Mouse (Mus musculus): Measurements from ENCODE around the gene Aloxe3. TPM values are rescaled to one million over a fixed set of nuclear protein-coding genes. Genes with fewer than 3 reads are reported as not detected.

The Aloxe3 gene
- polyA plus RNA-seq, 1 experiment from 2014 or later = 0.26 TPM

DNA sequence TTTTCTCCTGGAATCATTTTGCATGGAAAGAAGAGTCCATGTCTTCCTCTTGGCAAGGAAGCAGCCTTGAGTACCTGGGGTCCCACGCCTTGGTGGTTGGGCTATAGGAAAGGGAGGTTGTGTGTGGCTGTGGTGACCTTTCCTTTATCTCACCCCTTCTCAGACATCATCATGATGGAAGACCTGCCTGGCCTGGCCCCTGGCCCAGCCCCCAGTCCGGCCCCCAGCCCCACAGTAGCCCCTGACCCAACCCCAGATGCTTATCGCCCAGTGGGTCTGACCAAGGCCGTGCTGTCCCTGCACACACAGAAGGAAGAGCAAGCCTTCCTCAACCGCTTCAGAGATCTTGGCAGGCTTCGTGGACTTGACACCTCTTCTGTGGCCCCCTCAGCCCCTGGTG lies 20.5 kb upstream of the Aloxe3 start:
- H3K4me3 ChIP-seq = peak overlapping the region; percentile 9; the same call in 1 of the 2 replicates
- 89% methylated on average over 6 of the region's 6 CpGs for WGBS
- peaks cover 22% of the 10 kb centered on the region for H3K4me1 ChIP-seq
- H3K27me3 ChIP-seq (ENCODE audit: poor library complexity, severe bottlenecking) = no peaks in the 10 kb centered on the region
- DNase-seq (ENCODE audit: extremely low spot score, low spot score) = no peak
- peaks cover 92% of the 10 kb centered on the region for H3K36me3 ChIP-seq (replicated peaks)
- H3K27ac ChIP-seq = no peak overlapping the region
- no peaks in the 10 kb centered on the region for H3K9me3 ChIP-seq

DNA sequence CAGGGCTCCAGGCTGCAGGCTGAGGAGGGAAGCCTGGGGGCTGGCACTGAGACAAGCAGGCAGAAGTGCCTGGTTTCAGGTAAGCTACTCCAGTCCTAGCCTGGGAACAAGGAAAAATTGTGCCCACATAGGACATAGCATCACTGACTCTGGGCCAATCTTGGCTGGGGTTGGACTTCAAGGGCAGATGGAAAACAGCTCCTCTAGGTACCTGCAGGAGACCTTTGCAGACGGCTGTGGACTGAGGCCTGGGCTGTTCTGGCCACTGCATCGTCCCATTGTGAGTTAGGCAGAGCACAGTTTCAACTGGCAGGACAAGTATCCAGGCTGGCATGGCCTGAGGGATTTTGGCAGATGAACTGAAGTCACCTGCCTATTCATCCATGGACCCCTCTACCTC lies 19.9 kb upstream of the Aloxe3 start:
- peak overlapping the region; percentile 9; the same call in 1 of the 2 replicates for H3K4me3 ChIP-seq
- H3K27me3 ChIP-seq (ENCODE audit: poor library complexity, severe bottlenecking) = no peaks in the 10 kb centered on the region
- peaks cover 89% of the 10 kb centered on the region for H3K36me3 ChIP-seq (replicated peaks)
- no peak for DNase-seq (ENCODE audit: extremely low spot score, low spot score)
- 78% methylated on average over 2 of the region's 2 CpGs for WGBS
- no peaks in the 10 kb centered on the region for H3K9me3 ChIP-seq
- H3K4me1 ChIP-seq = peaks cover 16% of the 10 kb centered on the region
- H3K27ac ChIP-seq = no peak overlapping the region

DNA sequence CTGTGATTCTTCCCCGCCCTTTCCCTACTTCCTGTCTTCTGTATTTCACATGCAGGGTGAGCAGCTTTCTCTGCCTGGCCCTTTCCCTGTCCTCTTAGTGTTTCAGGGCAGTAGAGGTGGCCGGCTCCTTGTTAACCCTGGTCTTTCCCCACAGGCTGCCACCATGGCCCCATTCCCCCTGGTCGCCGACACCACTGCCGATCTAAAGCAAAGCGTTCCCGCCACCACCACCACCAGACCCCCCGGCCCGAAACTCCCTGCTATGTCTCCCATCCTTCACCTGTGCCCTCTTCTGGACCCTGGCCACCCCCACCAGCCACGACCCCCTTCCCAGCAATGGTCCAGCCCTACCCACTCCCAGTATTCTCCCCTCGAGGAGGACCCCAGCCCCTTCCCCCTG lies 19.4 kb upstream of the Aloxe3 start:
- Histone ChIP-seq H3K9me3 (no peaks in the 10 kb centered on the region), H3K4me1 (peaks cover 15% of the 10 kb centered on the region), H3K27me3 (ENCODE audit: poor library complexity, severe bottlenecking) (peaks cover under 1% of the 10 kb centered on the region; the same call in 1 of the 2 replicates), H3K27ac (no peak overlapping the region), H3K36me3 (replicated peaks) (peaks cover 83% of the 10 kb centered on the region), H3K4me3 (no peak overlapping the region)
- DNase-seq (ENCODE audit: extremely low spot score, low spot score) = no peak
- 86% methylated on average over 11 of the region's 11 CpGs for WGBS

DNA sequence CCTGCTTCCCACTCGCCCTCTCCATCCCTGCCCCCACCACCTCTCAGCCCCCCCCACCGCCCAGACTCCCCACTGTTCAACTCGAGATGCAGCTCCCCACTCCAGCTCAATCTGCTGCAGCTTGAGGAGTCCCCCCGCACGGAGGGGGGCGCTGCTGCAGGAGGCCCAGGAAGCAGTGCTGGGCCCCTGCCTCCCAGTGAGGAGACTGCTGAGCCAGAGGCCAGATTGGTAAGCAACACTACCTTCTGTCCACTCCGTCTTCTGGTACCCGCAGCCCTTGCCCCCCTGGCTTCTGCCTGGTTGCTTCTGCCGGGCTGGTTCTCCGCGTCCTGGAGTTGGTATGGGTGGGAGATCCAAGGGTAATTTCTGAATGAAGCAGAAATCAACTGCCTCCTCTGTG lies 18.9 kb upstream of the Aloxe3 start:
- Histone ChIP-seq H3K4me1 (peaks cover 21% of the 10 kb centered on the region), H3K4me3 (no peak overlapping the region), H3K27me3 (ENCODE audit: poor library complexity, severe bottlenecking) (peaks cover 6% of the 10 kb centered on the region), H3K9me3 (no peaks in the 10 kb centered on the region), H3K27ac (no peak overlapping the region), H3K36me3 (replicated peaks) (peaks cover 78% of the 10 kb centered on the region)
- WGBS = 86% methylated on average over 11 of the region's 11 CpGs
- DNase-seq (ENCODE audit: extremely low spot score, low spot score) = no peak

DNA sequence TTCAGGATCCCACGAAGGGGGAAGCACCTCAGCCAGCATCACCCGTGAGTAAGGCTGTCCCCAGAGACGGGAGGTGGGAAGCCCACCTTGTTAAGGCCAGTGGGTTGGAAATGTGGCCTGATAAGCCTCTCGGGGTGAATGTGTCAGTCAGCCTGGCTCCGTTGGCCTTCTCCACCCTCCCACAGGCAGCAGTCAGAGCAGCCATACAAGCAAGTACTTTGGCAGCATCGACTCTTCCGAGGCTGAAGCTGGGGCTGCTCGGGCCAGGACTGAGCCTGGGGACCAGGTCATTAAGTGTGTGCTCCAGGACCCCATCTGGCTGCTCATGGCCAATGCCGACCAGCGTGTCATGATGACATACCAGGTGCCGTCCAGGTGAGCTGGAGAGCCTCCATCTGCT lies 18.0 kb upstream of the Aloxe3 start:
- no peak for DNase-seq (ENCODE audit: extremely low spot score, low spot score)
- Histone ChIP-seq H3K36me3 (replicated peaks) (peaks cover 70% of the 10 kb centered on the region), H3K4me1 (peaks cover 28% of the 10 kb centered on the region), H3K27ac (no peak overlapping the region), H3K27me3 (ENCODE audit: poor library complexity, severe bottlenecking) (peaks cover 13% of the 10 kb centered on the region), H3K9me3 (no peaks in the 10 kb centered on the region), H3K4me3 (peak overlapping the region; percentile 18; the same call in 1 of the 2 replicates)
- 91% methylated on average over 11 of the region's 11 CpGs for WGBS

DNA sequence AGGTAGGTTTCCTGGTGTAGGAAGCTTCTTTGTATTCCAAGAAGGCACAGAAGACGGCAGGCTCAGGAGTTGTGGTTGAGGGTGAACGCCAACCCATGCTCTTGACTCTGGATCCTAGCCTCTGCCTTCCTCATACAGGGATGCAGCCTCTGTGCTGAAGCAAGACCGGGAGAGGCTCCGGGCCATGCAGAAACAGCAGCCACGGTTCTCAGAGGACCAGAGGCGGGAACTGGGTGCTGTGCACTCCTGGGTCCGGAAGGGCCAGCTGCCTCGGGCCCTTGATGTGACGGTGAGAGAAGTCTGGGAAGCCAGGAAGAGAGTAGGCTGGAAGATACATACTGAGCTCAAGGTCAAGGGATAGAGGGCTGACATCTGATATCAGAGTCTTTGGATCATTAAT lies 17.5 kb upstream of the Aloxe3 start:
- Histone ChIP-seq H3K9me3 (no peaks in the 10 kb centered on the region), H3K27ac (no peak overlapping the region), H3K36me3 (replicated peaks) (peaks cover 64% of the 10 kb centered on the region), H3K4me1 (peaks cover 28% of the 10 kb centered on the region), H3K27me3 (ENCODE audit: poor library complexity, severe bottlenecking) (peaks cover 19% of the 10 kb centered on the region), H3K4me3 (0 out of 2 replicates have a peak overlapping the region, but pooled peaks have one; percentile 10)
- 94% methylated on average over 9 of the region's 9 CpGs for WGBS
- DNase-seq (ENCODE audit: extremely low spot score, low spot score) = no peak

DNA sequence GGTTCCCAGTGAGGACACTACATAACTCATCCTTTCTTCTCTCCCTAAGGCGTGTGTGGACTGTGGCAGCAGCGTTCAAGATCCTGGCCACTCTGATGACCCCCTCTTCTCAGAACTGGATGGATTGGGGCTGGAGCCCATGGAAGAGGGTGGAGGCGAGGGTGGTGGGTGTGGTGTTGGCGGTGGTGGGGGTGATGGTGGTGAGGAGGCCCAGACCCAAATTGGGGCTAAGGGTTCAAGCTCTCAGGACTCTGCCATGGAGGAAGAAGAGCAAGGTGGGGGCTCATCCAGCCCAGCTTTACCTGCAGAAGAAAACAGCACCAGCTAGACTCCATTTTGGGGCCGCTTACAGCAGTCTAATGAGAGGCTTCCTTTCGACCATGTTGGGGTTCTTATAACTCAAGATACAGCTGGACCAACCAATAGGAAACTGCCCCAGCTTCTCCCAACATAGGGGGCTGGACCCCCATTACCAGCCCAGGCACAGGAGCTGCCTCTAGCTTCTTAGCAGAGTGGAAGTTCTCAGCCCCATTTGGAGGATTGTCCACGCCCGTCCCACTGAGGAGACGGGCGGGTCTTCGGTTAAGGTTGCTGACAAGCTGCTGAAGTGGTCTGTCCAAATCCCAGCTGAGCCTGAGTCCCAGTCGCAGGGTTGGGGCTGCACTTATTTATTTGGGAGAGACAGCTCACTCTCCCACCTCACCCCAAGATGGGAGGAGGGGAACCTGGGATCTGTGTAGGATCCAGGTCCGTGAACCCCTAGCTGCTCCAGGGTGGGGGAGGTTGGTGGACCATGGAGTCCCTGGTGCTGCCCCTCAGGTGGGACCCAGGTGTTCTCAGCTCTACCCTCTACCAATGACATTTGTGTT lies 16.4 kb upstream of the Aloxe3 start:
- H3K36me3 ChIP-seq (replicated peaks) = peaks cover 54% of the 10 kb centered on the region

DNA sequence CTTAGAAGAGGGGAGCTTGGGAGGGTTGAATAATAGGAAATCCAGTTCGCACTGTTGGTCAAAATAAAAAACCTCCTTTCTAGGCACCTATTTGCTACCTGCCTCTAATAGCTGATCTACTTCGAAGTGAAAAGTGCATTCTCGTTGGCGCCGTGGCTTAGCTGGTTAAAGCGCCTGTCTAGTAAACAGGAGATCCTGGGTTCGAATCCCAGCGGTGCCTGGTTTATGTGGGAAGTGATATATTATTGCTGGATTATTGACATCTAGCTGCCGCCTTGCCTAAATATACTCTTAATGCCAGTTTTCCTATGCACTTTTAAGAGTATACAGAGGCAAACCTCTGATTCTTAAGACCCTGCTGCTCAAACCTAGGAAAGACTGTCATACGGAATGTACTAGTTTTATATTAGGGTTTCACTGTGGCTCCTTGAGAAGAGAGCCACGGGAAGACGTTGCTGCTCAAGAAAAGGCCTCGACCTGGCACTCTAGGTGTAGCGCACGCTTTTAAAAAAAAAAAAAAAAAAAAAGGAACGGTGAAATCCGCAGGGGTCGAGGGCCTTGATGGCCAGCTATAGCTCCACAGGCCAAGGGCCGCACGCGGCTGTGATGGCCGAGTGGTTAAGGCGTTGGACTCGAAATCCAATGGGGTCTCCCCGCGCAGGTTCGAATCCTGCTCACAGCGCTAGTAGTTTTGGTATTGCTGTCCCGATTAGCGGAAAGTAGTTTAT lies 15.2 kb upstream of the Aloxe3 start:
- Histone ChIP-seq H3K4me1 (peaks cover 28% of the 10 kb centered on the region), H3K9me3 (no peaks in the 10 kb centered on the region), H3K27me3 (ENCODE audit: poor library complexity, severe bottlenecking) (peaks cover 41% of the 10 kb centered on the region), H3K27ac (peak overlapping the region; percentile 72), H3K4me3 (peak overlapping the region; percentile 62), H3K36me3 (replicated peaks) (peaks cover 42% of the 10 kb centered on the region)
- under 1% methylated on average over 30 of the region's 30 CpGs for WGBS
- peak; percentile 95 for DNase-seq (ENCODE audit: extremely low spot score, low spot score)

More for the DNA sequence above, 16.4 kb upstream of the Aloxe3 start:
- Histone ChIP-seq H3K4me3 (peak overlapping the region; percentile 62), H3K4me1 (peaks cover 28% of the 10 kb centered on the region), H3K27ac (no peak overlapping the region), H3K27me3 (ENCODE audit: poor library complexity, severe bottlenecking) (peaks cover 29% of the 10 kb centered on the region), H3K9me3 (no peaks in the 10 kb centered on the region)
- 81% methylated on average over 13 of the region's 13 CpGs for WGBS
- DNase-seq (ENCODE audit: extremely low spot score, low spot score) = no peak

DNA sequence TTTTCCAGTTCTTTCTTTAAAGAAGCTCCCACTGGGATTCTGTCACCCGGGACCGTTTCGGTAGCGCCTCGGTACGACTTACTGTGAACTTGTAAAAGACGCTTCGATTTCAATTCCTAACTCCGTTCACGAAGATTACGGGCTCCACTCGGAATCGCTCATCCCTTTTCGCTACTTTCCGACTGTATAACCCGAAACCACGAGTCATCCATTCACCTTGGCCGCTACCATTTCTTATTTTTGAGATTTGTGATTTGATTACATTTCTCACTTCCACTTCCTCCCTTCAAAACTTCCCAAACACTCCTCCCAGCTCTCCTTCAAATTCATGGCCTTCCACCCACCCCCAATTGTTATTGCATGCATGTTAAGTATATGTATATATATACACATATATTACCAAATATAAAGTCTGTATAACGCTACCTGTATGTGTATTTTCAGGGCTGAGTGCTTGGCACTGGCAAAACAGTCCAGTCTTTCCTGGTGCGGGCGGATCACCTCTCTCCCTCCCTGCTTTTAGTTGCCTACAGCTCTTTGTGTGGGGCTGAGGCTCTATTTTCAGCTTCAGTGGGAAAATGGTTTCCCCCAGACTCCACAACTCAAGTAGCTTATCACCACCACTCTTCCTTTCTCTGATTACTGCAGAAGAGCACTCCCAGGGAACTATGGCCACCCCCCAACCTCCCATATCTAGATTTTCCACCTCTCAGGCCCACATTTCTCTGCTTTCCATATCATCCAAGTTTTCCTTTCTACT lies 14.5 kb upstream of the Aloxe3 start:
- WGBS = 5% methylated on average over 21 of the region's 21 CpGs
- peaks cover 49% of the 10 kb centered on the region for H3K27me3 ChIP-seq (ENCODE audit: poor library complexity, severe bottlenecking)
- peaks cover 34% of the 10 kb centered on the region for H3K36me3 ChIP-seq (replicated peaks)
- peak overlapping the region; percentile 62 for H3K4me3 ChIP-seq
- H3K9me3 ChIP-seq = no peaks in the 10 kb centered on the region
- peak overlapping the region; percentile 72 for H3K27ac ChIP-seq
- H3K4me1 ChIP-seq = peaks cover 28% of the 10 kb centered on the region
- DNase-seq (ENCODE audit: extremely low spot score, low spot score) = no peak

DNA sequence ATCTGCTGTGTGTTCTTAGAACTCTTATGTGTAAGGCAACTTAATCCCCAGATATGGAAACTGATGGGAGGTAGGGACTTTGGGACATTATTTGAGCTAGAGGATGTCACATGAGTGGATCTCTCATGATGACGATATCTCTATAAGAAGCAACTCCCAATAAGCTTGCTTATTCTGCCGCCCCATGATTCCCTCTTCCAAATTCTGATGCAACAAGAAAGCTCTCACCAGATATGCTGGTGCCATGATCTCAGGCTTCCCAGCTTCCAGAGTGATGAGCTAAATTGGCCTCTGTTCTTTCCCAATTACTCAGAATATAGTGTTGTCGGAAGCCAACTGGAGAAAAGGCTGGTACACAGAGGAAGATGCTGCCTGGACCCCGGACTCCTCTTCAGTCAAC lies 13.8 kb upstream of the Aloxe3 start:
- H3K27ac ChIP-seq = peak overlapping the region; percentile 72; the same call in 1 of the 2 replicates
- WGBS = 62% methylated on average over 4 of the region's 4 CpGs
- no peak for DNase-seq (ENCODE audit: extremely low spot score, low spot score)
- peaks cover 28% of the 10 kb centered on the region for H3K36me3 ChIP-seq (replicated peaks)
- no peaks in the 10 kb centered on the region for H3K9me3 ChIP-seq
- peak overlapping the region; percentile 62 for H3K4me3 ChIP-seq
- peaks cover 55% of the 10 kb centered on the region for H3K27me3 ChIP-seq (ENCODE audit: poor library complexity, severe bottlenecking)
- peaks cover 31% of the 10 kb centered on the region for H3K4me1 ChIP-seq

DNA sequence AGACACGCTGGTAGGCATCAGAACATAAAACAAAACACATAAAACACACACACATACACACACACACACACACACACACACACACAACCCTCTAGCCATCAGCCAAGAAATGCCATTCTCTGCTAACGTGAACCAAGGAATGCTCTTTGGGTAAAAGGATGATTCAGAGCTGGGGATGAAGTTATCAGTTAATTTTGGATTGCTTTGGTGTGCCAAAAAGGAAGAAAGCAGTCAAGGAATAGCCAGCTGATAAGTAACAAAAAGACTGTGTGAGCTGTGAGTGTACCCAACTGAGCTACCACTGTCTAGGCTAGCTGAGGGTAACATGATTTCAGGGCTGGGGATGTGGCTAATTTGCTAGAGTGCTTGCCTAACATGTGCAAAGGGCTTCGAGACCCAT lies 11.7 kb upstream of the Aloxe3 start:
- Histone ChIP-seq H3K4me1 (peaks cover 49% of the 10 kb centered on the region), H3K27ac (no peak overlapping the region), H3K36me3 (replicated peaks) (peaks cover 6% of the 10 kb centered on the region), H3K27me3 (ENCODE audit: poor library complexity, severe bottlenecking) (peaks cover 62% of the 10 kb centered on the region), H3K4me3 (no peak overlapping the region), H3K9me3 (no peaks in the 10 kb centered on the region)
- WGBS = 86% methylated on average over 3 of the region's 3 CpGs
- no peak for DNase-seq (ENCODE audit: extremely low spot score, low spot score)

DNA sequence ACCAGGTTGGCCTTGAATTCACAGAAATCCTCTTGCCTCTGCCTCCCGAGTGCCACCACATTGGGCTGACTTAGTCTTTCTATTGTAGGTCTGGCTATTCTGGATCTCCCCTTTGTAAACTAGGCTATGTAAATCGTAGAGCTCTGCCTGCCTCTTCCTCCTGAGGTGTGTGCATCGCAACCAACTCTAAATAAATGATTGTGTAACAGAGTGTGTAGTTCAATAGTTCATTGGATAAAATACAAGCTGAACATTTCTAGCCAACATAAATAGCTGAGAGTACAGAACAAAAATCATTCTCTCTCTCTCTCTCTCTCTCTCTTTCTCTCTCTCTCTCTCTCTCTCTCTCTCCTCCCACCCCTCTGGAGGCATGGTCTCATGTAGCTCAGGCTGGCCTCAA lies 11.1 kb upstream of the Aloxe3 start:
- no peaks in the 10 kb centered on the region for H3K9me3 ChIP-seq
- peaks cover under 1% of the 10 kb centered on the region; the same call in 1 of the 2 replicates for H3K36me3 ChIP-seq (replicated peaks)
- no peak overlapping the region for H3K27ac ChIP-seq
- H3K4me1 ChIP-seq = peaks cover 49% of the 10 kb centered on the region
- WGBS = 87% methylated on average over 3 of the region's 3 CpGs
- DNase-seq (ENCODE audit: extremely low spot score, low spot score) = no peak
- H3K27me3 ChIP-seq (ENCODE audit: poor library complexity, severe bottlenecking) = peaks cover 68% of the 10 kb centered on the region
- no peak overlapping the region for H3K4me3 ChIP-seq

All from forebrain, embryonic 10.5 days (tissue).